Mouse (Mus musculus): ENCODE results near the gene Itga2.

The Itga2 gene

GRCm38 (mm10) chr13:114885171-114885570, 46.7 kb downstream of the Itga2 start:
- CTCF ChIA-PET = no interaction called here

GRCm38 (mm10) chr13:114878667-114879066, 53.2 kb downstream of the Itga2 start:
- CTCF ChIA-PET = interaction anchor here (0.7 kb wide), 1 partner anchor 27 kb away, joined by 3 read pairs; no protein-coding TSS in a partner anchor

GRCm38 (mm10) chr13:114876005-114876520, 55.8 kb downstream of the Itga2 start:
- CTCF ChIA-PET = no interaction called here

GRCm38 (mm10) chr13:114874738-114875137, 57.2 kb downstream of the Itga2 start:
- CTCF ChIA-PET = no interaction called here

- CTCF ChIA-PET = no interaction called here
Measured at GRCm38 (mm10) chr13:114857525-114857924, 74.4 kb downstream of the Itga2 start.

GRCm38 (mm10) chr13:114856269-114856627, 75.7 kb downstream of the Itga2 start:
- CTCF ChIA-PET = no interaction called here

- CTCF ChIA-PET = no interaction called here
Measured at GRCm38 (mm10) chr13:114855573-114856268, 76.2 kb downstream of the Itga2 start.

- CTCF ChIA-PET = no interaction called here
Measured at GRCm38 (mm10) chr13:114854428-114854827, 77.5 kb downstream of the Itga2 start.

GRCm38 (mm10) chr13:114854023-114854422, 77.9 kb downstream of the Itga2 start:
- CTCF ChIA-PET = no interaction called here

GRCm38 (mm10) chr13:114853152-114853551, 78.7 kb downstream of the Itga2 start:
- CTCF ChIA-PET = no interaction called here

GRCm38 (mm10) chr13:114852264-114853111, 79.4 kb downstream of the Itga2 start:
- CTCF ChIA-PET = interaction anchor here (0.6 kb wide), 1 partner anchor 375 kb away, joined by 3 read pairs; no protein-coding TSS in a partner anchor

- CTCF ChIA-PET = no interaction called here
Measured at GRCm38 (mm10) chr13:114848945-114849344, 83.0 kb downstream of the Itga2 start.

- CTCF ChIA-PET = interaction anchor here (0.6 kb wide), 1 partner anchor 119 kb away, joined by 3 read pairs; no protein-coding TSS in a partner anchor
Measured at GRCm38 (mm10) chr13:114845804-114846203, 86.1 kb downstream of the Itga2 start.

- CTCF ChIA-PET = no interaction called here
Measured at GRCm38 (mm10) chr13:114843318-114843717, 88.6 kb downstream of the Itga2 start.

GRCm38 (mm10) chr13:114840545-114840944, 91.4 kb downstream of the Itga2 start:
- CTCF ChIA-PET = no interaction called here

GRCm38 (mm10) chr13:114839098-114839497, 92.8 kb downstream of the Itga2 start:
- CTCF ChIA-PET = no interaction called here

GRCm38 (mm10) chr13:114838535-114838990, 93.3 kb downstream of the Itga2 start:
- CTCF ChIA-PET = no interaction called here

GRCm38 (mm10) chr13:114837061-114837460, 94.8 kb downstream of the Itga2 start:
- CTCF ChIA-PET = no interaction called here

- CTCF ChIA-PET = interaction anchor here (0.6 kb wide), 3 partner anchors 84 to 1254 kb away, joined by 3 read pairs; no protein-coding TSS in a partner anchor
Measured at GRCm38 (mm10) chr13:114834580-114834979, 97.3 kb downstream of the Itga2 start.

GRCm38 (mm10) chr13:114833351-114833750, 98.5 kb downstream of the Itga2 start:
- CTCF ChIA-PET = interaction anchor here (0.6 kb wide), 1 partner anchor 1299 kb away, joined by 3 read pairs; no protein-coding TSS in a partner anchor

- CTCF ChIA-PET = no interaction called here
Measured at GRCm38 (mm10) chr13:114832761-114833160, 99.1 kb downstream of the Itga2 start.

GRCm38 (mm10) chr13:114831367-114831833, 100.5 kb downstream of the Itga2 start:
- CTCF ChIA-PET = no interaction called here
